Mouse (Mus musculus): ENCODE measurements around the gene Ttll7. TPM values are rescaled to one million over a fixed set of nuclear protein-coding genes. Genes with fewer than 3 reads are reported as not detected.

Gene Ttll7
- polyA plus RNA-seq, 1 experiment: 70.9 TPM

DNA sequence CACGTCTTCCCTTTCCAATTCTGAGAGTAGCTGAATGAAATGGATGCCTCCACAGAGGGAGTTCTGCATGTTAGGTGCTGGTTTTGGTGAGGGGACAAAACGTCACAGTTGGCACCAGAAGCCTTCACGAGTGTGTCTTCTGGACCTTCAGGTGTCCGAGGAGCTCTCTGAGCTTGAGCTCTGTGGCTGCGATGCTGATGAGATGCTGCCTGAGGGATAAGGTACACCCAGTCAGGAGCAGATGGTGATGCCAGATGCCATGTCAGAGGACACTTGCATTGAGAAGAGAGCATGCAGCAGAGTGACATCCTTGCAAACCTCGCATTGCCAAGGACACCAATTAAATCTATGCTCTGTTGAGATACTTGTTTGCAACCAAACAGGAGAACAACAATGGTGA lies 164.3 kb downstream of the Ttll7 start:
- Histone ChIP-seq H3K27ac (ENCODE audit: insufficient read depth, low read length) (no peak overlapping the region), H3K4me1 (ENCODE audit: control insufficient read depth, insufficient read depth, low read length) (no peaks in the 10 kb centered on the region), H3K4me3 (ENCODE audit: insufficient read depth, low read length) (no peak overlapping the region)
- TF ChIP-seq POLR2A (IDR thresholded peaks at IDR 0.05; ENCODE audit: extremely low read depth, insufficient read depth, low read length): no peak
- no peak for TF ChIP-seq CTCF (IDR thresholded peaks at IDR 0.05; ENCODE audit: extremely low read depth, insufficient read depth, low read length)

DNA sequence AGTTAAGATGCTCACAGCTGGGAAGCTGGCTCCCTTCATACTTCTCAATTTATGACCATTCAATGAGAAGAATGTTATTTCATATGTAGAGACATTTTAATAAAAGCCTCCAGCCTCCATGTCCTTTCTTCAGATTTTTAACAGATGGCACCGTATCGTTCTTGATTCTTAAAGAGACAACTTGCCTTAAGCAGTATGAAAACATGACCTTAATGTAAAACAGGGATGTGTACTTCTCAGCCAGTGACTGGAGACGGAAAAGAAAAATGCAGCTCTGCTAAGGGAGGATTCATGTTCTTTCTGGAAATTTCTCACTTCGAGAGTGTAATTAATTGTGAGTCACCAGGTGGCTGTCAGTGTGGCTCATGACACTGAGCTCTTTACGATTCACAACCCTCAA lies 167.3 kb downstream of the Ttll7 start:
- TF ChIP-seq CTCF (IDR thresholded peaks at IDR 0.05; ENCODE audit: extremely low read depth, insufficient read depth, low read length) (no peak), POLR2A (IDR thresholded peaks at IDR 0.05; ENCODE audit: extremely low read depth, insufficient read depth, low read length) (no peak)

DNA sequence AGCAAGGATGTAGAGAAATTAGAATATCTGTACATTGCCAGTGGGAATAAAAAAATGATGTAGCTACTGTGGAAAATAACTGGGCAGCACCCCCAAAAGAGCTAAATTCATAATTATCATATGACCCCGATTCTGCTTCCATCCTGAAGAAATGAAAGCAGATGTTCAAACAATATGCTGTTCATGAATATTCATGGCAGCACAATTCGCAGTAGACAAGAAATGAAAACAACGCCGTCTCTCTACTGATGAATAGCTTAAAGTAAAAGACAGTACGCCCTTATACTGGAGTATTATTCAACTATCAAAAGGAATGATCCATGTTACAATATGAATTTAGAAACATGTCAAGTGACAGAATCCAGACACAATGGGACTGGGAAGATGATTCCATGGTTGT lies 174.1 kb downstream of the Ttll7 start:
- H3K4me1 ChIP-seq (ENCODE audit: control insufficient read depth, insufficient read depth, low read length): no peaks in the 10 kb centered on the region
- no peak overlapping the region for H3K27ac ChIP-seq (ENCODE audit: insufficient read depth, low read length)
- TF ChIP-seq POLR2A (IDR thresholded peaks at IDR 0.05; ENCODE audit: extremely low read depth, insufficient read depth, low read length) (no peak), CTCF (IDR thresholded peaks at IDR 0.05; ENCODE audit: extremely low read depth, insufficient read depth, low read length) (no peak)
- no peak overlapping the region for H3K4me3 ChIP-seq (ENCODE audit: insufficient read depth, low read length)

More for the DNA sequence above, 167.3 kb downstream of the Ttll7 start:
- no peak overlapping the region for H3K27ac ChIP-seq (ENCODE audit: insufficient read depth, low read length)
- no peak overlapping the region for H3K4me3 ChIP-seq (ENCODE audit: insufficient read depth, low read length)
- no peaks in the 10 kb centered on the region for H3K4me1 ChIP-seq (ENCODE audit: control insufficient read depth, insufficient read depth, low read length)

- Histone ChIP-seq H3K4me3 (ENCODE audit: insufficient read depth, low read length) (no peak overlapping the region), H3K4me1 (ENCODE audit: control insufficient read depth, insufficient read depth, low read length) (no peaks in the 10 kb centered on the region), H3K27ac (ENCODE audit: insufficient read depth, low read length) (no peak overlapping the region)
- TF ChIP-seq POLR2A (IDR thresholded peaks at IDR 0.05; ENCODE audit: extremely low read depth, insufficient read depth, low read length): no peak
- no peak for TF ChIP-seq CTCF (IDR thresholded peaks at IDR 0.05; ENCODE audit: extremely low read depth, insufficient read depth, low read length)
Measured at GRCm38 (mm10) chr3:147028382-147028781, 176.2 kb downstream of the Ttll7 start.

- no peak overlapping the region for H3K4me3 ChIP-seq (ENCODE audit: insufficient read depth, low read length)
- no peaks in the 10 kb centered on the region for H3K4me1 ChIP-seq (ENCODE audit: control insufficient read depth, insufficient read depth, low read length)
- no peak for TF ChIP-seq POLR2A (IDR thresholded peaks at IDR 0.05; ENCODE audit: extremely low read depth, insufficient read depth, low read length)
- TF ChIP-seq CTCF (IDR thresholded peaks at IDR 0.05; ENCODE audit: extremely low read depth, insufficient read depth, low read length): no peak
- H3K27ac ChIP-seq (ENCODE audit: insufficient read depth, low read length): no peak overlapping the region
Measured at GRCm38 (mm10) chr3:147029718-147030117, 177.6 kb downstream of the Ttll7 start.

- no peak overlapping the region for H3K4me3 ChIP-seq (ENCODE audit: insufficient read depth, low read length)
- TF ChIP-seq POLR2A (IDR thresholded peaks at IDR 0.05; ENCODE audit: extremely low read depth, insufficient read depth, low read length) (no peak), CTCF (IDR thresholded peaks at IDR 0.05; ENCODE audit: extremely low read depth, insufficient read depth, low read length) (no peak)
- H3K27ac ChIP-seq (ENCODE audit: insufficient read depth, low read length): no peak overlapping the region
- no peaks in the 10 kb centered on the region for H3K4me1 ChIP-seq (ENCODE audit: control insufficient read depth, insufficient read depth, low read length)
Measured at GRCm38 (mm10) chr3:147030266-147030880, 178.2 kb downstream of the Ttll7 start.

Other genes with a start within 250 kb of the Ttll7 start
- 0.04 TPM in 1 of 2 replicates, not detected in the other for gene Dnase2b, start 236.8 kb upstream of the Ttll7 start, polyA plus RNA-seq (2012; rRNA removed)
- 0.10 TPM in 1 of 2 replicates, not detected in the other for gene 4930503B20Rik, start 201.1 kb upstream of the Ttll7 start, polyA plus RNA-seq (2012; rRNA removed)
- 0.42 and 0.54 TPM in 2 replicates for gene Samd13, start 166.8 kb upstream of the Ttll7 start, polyA plus RNA-seq (2012; rRNA removed)
- 241 and 258 TPM in 2 replicates for gene Prkacb, start 39.4 kb upstream of the Ttll7 start, polyA plus RNA-seq (2012; rRNA removed)